Mouse (Mus musculus) layer of hippocampus, adult 9-11 months (tissue): ENCODE results near the gene Ly6g6d.
"Not testable (repeated sequence)": the region's sequence is repeated elsewhere in the genome, so short reads cannot be mapped to it uniquely, and the experiment has no call there.

Experiments used
- DNase-seq: peaks from one replicate; pipeline ENCODE4 v3.0.0; 2022

The Ly6g6d gene

GRCm38 (mm10) chr17:35047688-35048087 is 30.2 kb downstream of the Ly6g6d start:
- DNase-seq, result no peak

DNA sequence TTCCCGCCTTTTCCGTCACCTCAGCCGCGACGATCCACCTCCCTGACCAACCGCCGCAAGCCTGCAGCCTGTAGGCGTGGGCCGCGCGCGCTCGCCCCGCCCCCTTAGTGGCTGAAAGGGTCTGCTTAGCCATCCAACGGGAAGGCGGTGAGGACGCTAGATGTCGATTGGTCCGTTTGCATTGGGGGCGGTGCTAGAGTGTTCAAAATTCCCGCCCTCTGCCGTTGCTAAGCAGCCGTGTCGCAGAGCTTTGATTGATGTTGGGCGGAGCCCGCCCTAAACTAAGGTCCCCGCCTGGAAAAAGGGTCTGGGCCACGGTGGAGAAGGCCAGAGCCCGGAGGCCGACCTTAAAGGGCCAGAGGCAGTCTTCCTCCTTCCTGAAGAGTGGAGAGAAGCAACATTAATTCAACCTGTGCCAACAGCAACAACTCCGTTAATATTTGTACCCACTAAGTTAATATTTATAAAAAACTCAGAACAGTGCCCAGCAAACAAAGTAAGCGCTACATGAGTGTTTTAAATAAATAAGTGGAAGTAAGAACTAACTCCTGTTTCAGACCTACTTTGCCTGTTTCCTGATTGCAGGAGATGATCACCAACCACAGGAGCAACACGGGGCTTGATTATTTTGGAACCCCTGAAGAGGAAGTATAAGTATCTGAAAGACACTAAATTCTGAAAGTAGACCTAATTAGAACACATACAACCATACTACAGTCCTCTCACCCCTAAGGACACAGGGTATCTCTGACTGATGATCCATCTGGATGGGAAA is 31.0 kb downstream of the Ly6g6d start, which contains the start of gene Msh5:
TSS of gene Msh5 (minus strand) at position 65 of the 775 bp plus-strand sequence.
- DNase-seq, result peak; percentile 97

DNA sequence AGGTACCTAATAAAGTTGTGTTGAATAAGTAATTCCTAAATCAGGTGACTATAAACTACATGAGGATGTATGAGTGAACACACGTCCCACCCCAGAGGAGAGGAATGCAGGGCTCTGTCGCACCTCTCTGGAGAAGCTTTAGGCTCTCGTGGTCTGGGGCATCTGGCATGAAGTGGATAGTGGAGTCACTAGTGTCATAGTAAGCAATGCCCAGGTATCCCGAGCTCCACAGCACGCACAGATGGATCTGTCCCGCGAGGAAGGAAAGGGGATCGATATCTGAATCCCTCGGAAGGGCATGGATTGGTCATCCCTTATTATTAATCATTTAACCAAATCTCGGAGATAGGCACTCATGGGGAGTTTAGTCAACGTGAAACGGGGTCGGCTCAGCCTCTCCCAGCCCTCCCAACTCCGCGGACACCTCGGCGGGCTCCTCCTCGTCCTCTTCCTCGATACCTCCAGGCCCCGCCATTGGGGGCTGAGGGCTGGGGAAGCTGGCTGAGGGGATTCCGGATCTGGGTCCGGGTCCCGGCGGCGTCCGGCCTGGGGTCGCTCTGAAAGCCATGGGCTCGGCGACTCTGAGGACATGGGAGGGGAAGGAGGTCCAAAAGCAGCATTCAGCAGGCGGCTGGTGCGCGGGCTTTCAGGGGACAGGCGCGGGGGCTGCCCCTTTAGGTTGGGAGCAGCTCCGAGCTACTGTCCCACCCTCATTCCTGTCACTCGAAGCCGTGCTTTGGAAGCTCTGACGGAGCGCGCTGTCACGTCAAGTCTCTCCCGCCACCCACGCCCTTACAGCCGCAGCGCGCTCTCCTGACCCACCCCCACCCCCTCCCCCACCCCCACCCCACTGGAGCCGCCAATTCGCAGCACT is 31.8 kb downstream of the Ly6g6d start:
- no peak for DNase-seq

- no peak for DNase-seq
These were observed 32.7 kb downstream of the Ly6g6d start for GRCm38 (mm10) chr17:35044904-35045806.

- DNase-seq, result no peak
These were observed 34.1 kb downstream of the Ly6g6d start for GRCm38 (mm10) chr17:35043794-35044193.

GRCm38 (mm10) chr17:35039121-35039873 is 38.6 kb downstream of the Ly6g6d start:
- peak; percentile 71 for DNase-seq

GRCm38 (mm10) chr17:35034896-35035295 is 43.0 kb downstream of the Ly6g6d start:
- DNase-seq, result no peak

DNA sequence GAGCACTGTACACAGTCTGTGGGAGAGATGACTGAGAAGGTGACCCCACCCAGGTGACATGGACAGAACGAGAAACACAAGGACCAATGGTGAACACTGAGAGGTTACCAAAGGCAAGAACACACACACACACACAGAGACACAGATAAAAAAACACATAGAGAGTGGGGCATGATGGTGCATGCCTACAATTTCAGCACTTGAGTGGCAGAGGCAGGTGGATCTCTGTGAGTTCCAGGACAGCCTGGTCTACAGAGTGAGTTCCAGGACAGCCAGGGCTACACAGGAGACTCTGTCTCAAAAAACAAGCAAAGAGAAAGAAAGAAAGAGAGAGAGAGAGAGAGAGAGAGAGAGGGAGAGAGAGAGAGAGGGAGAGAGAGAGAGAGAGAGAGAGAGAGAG is 44.2 kb downstream of the Ly6g6d start:
- DNase-seq, result not testable (repeated sequence)

DNA sequence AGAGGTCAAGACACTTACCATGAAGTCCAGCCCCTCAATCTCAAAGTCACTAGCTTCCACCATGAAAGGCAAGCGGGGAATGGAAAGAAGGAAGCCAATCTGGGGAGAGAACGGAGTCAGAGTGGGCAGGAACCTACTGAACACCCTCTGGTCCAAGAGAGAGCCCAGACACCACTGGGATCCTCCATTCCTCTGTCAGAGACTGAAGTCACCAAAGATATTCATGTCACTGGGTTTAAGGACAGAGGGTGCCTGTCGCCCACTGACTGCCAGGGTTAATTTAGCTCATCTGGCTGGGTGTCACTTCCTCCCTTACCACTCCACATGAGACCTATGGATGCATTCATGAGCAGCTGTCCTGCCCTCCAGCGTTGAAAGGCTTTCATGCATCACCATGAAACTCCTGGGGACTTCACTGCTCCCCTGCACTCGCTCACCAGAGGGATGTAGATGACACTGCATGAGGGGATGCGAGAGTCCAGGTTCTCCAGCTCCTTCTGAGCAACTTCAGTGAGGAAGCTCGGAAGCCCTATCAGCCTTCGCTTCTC is 45.5 kb downstream of the Ly6g6d start:
- DNase-seq, result no peak

DNA sequence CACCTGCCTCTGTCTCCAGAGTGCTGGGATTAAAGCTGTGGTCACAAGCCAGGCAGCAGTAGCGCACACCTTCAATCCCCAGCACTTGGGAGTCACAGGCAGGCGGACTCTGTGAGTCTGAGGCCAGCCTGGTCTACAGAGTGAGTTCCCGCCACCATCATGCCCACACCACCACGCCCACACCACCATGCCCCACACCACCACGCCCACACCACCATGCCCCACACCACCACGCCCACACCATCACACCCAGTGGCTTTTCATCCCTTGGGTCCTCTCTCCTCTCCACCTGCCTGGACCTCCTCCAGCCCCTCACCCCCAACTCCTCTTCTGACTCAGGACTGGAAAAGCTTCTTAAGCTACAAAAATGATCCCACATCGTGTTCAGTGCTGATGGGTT is 46.0 kb downstream of the Ly6g6d start:
- DNase-seq, result no peak

DNA sequence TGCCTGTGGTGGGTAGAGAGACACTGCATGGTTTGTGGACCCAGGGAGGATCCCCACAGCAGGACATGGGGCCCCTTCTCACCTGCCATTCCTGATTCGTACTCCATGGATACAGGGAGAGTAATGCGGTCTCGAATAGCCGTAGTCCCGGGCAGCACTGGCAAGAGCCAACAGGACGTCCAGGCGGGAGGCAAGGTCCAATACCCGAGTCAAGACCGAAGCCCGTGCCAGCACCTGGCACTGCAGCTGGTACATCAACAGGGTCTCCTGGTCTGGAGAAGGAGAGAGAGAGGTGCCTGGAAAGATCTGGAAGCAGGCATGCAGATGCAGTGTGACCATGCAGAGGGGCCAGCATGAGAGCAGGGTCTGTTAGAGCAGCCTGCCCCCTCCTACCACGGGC is 46.6 kb downstream of the Ly6g6d start:
- DNase-seq, result no peak

- DNase-seq, result no peak
These were observed 48.0 kb downstream of the Ly6g6d start for GRCm38 (mm10) chr17:35029691-35030532.

DNA sequence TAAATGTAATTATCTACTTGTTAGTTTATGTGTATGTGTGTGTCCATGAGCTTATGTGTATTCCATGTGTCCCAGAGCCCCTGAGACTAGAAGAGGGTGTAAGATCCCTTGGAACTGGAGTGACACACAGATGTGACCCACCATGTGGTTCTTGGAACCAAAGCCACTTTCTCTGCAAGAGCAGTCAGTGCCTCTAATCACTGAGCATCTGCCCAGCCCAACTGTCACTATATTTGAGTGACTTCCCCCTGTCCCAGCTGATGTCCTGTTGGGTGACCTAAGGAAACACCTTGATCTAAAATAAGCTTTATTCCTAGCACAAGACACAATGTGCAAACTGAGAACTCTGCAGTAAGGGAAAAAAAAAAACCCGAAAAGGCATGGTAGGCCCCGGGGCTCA is 49.5 kb downstream of the Ly6g6d start:
- no peak for DNase-seq

GRCm38 (mm10) chr17:35027277-35028068 is 50.4 kb downstream of the Ly6g6d start, which contains the start of gene Sapcd1:
TSS of gene Sapcd1 (minus strand) at chr17:35028016.
- DNase-seq, result peak; percentile 83

- no peak for DNase-seq
These were observed 51.7 kb downstream of the Ly6g6d start for GRCm38 (mm10) chr17:35026206-35026605.

DNA sequence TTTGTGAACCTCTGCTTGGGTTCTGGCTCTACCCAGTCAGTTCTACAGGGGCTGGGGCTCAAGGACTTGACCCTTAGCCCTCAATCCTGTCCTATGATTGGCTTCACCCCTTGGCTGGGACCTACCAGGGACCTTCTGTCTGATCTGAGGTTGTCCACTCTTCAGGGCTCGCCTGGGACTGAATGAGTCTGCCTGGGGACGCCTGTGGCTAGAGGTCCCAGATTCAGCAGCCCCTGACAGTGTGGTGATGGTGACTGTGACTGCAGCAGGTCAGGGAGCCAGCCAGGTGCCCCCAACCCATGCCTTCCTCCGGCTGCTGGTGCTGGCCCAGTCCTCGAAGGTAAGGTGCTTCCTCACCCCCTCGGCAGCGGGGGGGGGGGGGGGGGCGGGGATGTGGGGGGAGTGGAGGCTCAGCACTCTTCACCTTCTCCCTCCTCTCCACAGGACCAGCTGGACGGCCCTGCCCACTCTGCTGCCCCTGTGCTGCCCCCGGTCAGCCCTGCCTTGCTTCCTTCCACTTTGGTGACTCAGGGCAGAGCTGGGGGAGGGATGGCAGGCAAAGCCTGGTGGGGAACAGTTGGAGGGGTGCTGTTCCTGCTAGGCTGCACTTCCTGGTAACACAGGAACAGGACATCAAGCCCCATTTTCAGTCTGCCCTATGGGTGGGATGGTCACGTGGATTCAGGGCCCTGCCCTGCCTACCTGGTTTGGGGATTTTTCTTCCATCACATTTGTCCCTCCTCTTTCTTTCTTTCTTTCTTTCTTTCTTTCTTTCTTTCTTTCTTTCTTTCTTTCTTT is 53.0 kb downstream of the Ly6g6d start:
- no peak for DNase-seq

DNA sequence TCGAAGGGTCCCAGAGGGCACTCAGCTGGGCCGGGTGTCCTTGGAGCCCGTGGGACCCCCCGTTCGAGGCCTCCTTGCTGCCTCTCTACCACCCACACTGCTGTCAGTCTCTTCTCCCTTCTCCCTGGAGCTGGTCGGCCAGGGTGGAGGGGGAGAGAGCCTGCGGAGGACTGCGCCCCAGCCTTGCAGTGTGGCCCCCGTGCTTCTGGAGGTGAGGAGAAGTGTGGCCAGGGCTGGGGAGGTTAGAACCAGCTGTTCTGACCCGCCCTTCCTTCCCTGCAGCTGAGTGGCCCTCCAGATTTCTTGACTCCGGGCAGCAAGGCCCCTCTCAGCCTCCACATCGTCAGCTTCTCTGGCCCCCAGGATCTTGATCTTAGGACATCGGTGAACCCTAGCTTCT is 53.6 kb downstream of the Ly6g6d start:
- DNase-seq, result no peak

GRCm38 (mm10) chr17:35023756-35024155 is 54.1 kb downstream of the Ly6g6d start:
- no peak for DNase-seq

DNA sequence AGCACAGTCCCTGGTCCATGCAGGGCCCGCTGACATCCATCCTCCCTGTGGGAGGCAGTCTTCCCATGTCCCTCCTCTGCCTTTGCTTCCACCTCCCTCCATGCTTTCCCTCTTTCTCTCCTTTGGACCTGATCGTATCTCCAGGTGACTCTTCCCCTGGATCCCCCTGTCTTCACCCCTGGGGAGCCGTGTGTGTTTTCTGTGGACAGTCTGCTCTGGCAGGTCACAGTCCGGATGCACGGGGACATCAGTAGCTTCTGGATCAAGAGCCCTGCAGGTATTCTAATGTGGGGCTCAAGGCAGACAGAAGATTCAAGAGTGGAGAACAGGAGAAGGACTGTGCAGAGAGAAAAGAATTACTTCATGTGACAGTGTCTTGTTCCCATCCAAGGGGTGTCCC is 54.6 kb downstream of the Ly6g6d start:
- no peak for DNase-seq
